Comparison of ENCODE assay signal across 38 mouse cellular contexts in genomic region chr19:7583599-7583998, GRCm38 (mm10). TPM values are rescaled to one million over a fixed set of nuclear protein-coding genes. Genes with fewer than 3 reads are reported as not detected.
DNase-seq lines count a peak whose midpoint lies in the region; ATAC-seq and TF ChIP-seq lines count a peak whose summit lies in the region.
"Had no signal": no experiment of that assay in that cellular context is flagged by ENCODE, and none has a peak within 500 bp of the region (broad histone marks: within the 10 kb centered on the region; RNA-seq: fewer than 3 reads in every experiment).

No protein-coding gene starts in this region.

- peaks cover 12% of the 10 kb centered on the region for H3K36me3 ChIP-seq in heart, adult 2 months (ENCODE audit: control insufficient read depth, insufficient read depth, low read length)
- H3K36me3 ChIP-seq in heart, embryonic 15.5 days: peaks cover 11% of the 10 kb centered on the region; the same call in 1 of the 2 replicates
- peaks cover 27% of the 10 kb centered on the region for H3K36me3 ChIP-seq in E14TG2a.4 (ENCODE audit: insufficient read depth, low read length)
- no peaks in the 10 kb centered on the region for H3K36me3 ChIP-seq in ES-E14 (ENCODE audit: control insufficient read depth, insufficient read depth, low read length, poor library complexity, severe bottlenecking)
- peaks cover 5% of the 10 kb centered on the region; the same call in 1 of the 2 replicates for H3K36me3 ChIP-seq in embryonic facial prominence, embryonic 10.5 days (replicated peaks)
- H3K36me3 ChIP-seq: embryonic facial prominence, embryonic 15.5 days; forebrain, embryonic 12.5 days; G1E; hindbrain, embryonic 12.5 days; intestine, embryonic 15.5 days; midbrain, embryonic 10.5 days; midbrain, embryonic 15.5 days; neural tube, embryonic 15.5 days had no signal

- TF ChIP-seq POLR2A in heart, adult 2 months (IDR thresholded peaks at IDR 0.05; ENCODE audit: insufficient read depth, low read depth, low read length): no peak

- no peak for TF ChIP-seq CTCF in heart, adult 2 months (IDR thresholded peaks at IDR 0.05)
- TF ChIP-seq CTCF in E14TG2a.4 (conservative IDR thresholded peaks at IDR 0.05; ENCODE audit: low read length): no peak

- H3K79me2 ChIP-seq in heart, adult 2 months (replicated peaks; ENCODE audit: control insufficient read depth, insufficient read depth, low read length): no peaks in the 10 kb centered on the region

- H3K27me3 ChIP-seq in heart, adult 2 months (ENCODE audit: control insufficient read depth, insufficient read depth, low read length): no peaks in the 10 kb centered on the region
- no peaks in the 10 kb centered on the region for H3K27me3 ChIP-seq in heart, embryonic 15.5 days
- no peaks in the 10 kb centered on the region for H3K27me3 ChIP-seq in E14TG2a.4 (ENCODE audit: insufficient read depth, low read length)
- no peaks in the 10 kb centered on the region for H3K27me3 ChIP-seq in embryonic facial prominence, embryonic 10.5 days (replicated peaks; ENCODE audit: low read depth, poor library complexity, severe bottlenecking)
- H3K27me3 ChIP-seq: embryonic facial prominence, embryonic 15.5 days; forebrain, embryonic 12.5 days; hindbrain, embryonic 12.5 days; intestine, embryonic 15.5 days; midbrain, embryonic 15.5 days; neural tube, embryonic 15.5 days had no signal

- no peak for TF ChIP-seq EP300 in heart, adult 2 months (IDR thresholded peaks at IDR 0.05; ENCODE audit: insufficient read depth, low read depth, low read length)

- peaks cover 25% of the 10 kb centered on the region for H3K4me1 ChIP-seq in heart, adult 2 months (ENCODE audit: control insufficient read depth, insufficient read depth, low read length)
- H3K4me1 ChIP-seq in heart, embryonic 15.5 days (replicated peaks): peaks cover 19% of the 10 kb centered on the region
- peaks cover 79% of the 10 kb centered on the region for H3K4me1 ChIP-seq in E14TG2a.4 (replicated peaks; ENCODE audit: low read depth, low read length)
- peaks cover 21 to 24% of the 10 kb centered on the region in 2 experiments for H3K4me1 ChIP-seq in ES-E14 (ENCODE audit: control insufficient read depth in 2 of 2, insufficient read depth in 2 of 2, low read length in 2 of 2, poor library complexity in 1 of 2)
- peaks cover 8% of the 10 kb centered on the region for H3K4me1 ChIP-seq in embryonic facial prominence, embryonic 10.5 days
- H3K4me1 ChIP-seq: forebrain, embryonic 12.5 days; hindbrain, embryonic 12.5 days; intestine, embryonic 15.5 days; midbrain, embryonic 10.5 days; midbrain, embryonic 15.5 days; neural tube, embryonic 15.5 days had no signal

- no peak overlapping the region for H3K4me2 ChIP-seq in heart, embryonic 15.5 days
- H3K4me2 ChIP-seq: embryonic facial prominence, embryonic 15.5 days; forebrain, embryonic 12.5 days; hindbrain, embryonic 12.5 days; intestine, embryonic 15.5 days; midbrain, embryonic 15.5 days; neural tube, embryonic 15.5 days had no signal

- no peak overlapping the region for H3K4me3 ChIP-seq in heart, adult 2 months
- no peak overlapping the region for H3K4me3 ChIP-seq in heart, embryonic 15.5 days
- H3K4me3 ChIP-seq in E14TG2a.4 (replicated peaks; ENCODE audit: low read length) (peak overlapping the region; percentile 68), ES-E14 (ENCODE audit: insufficient read depth in 1 of 2, low read depth in 1 of 2, low read length in 2 of 2, poor library complexity in 1 of 2, severe bottlenecking in 1 of 2) (peak overlapping the region in 1 of 2 experiments; percentile 34; a peak in 2 of 4 replicates)
- H3K4me3 ChIP-seq in embryonic facial prominence, embryonic 10.5 days: no peak overlapping the region
- H3K4me3 ChIP-seq: embryonic facial prominence, embryonic 15.5 days; forebrain, embryonic 12.5 days; hindbrain, embryonic 12.5 days; intestine, embryonic 15.5 days; midbrain, embryonic 10.5 days; midbrain, embryonic 15.5 days; neural tube, embryonic 15.5 days had no signal

- DNase-seq in heart, adult 2 months: no peak
- DNase-seq in heart, adult 11 months: no peak
- no peak for DNase-seq in heart, adult 18-20 months
- no peak for DNase-seq in ES-E14 (ENCODE audit: low read depth, low spot score)
- DNase-seq in adrenal gland, postnatal 14 days: no peak
- no peak for DNase-seq in embryonic facial prominence, embryonic 10.5 days (ENCODE audit: low spot score)
- DNase-seq: adrenal gland, postnatal 36 days; cerebellum, adult 2 months; cerebellum, postnatal 14 days; layer of hippocampus, postnatal 36 days; liver; lung, adult 2 months; retina, postnatal 1 day; right cerebral cortex, postnatal 14 days; thymus, postnatal 14 days had no signal

- ATAC-seq in heart, embryonic 15.5 days (replicated peaks; ENCODE audit: insufficient number of reproducible peaks, insufficient read depth, low FRiP score, low read depth): no peak
- ATAC-seq: hindbrain, postnatal 0 days; intestine, embryonic 15.5 days; midbrain, embryonic 15.5 days had no signal

- intact Hi-C loops in heart, adult 2 months (cut with DNase I): loop anchor here (1.0 kb wide), 1 partner anchor 26 kb away; the partner anchor contains the start of gene Pla2g16

- H3K27ac ChIP-seq in heart, adult 2 months: peak overlapping the region; percentile 73
- H3K27ac ChIP-seq in heart, embryonic 15.5 days: peak overlapping the region; percentile 16; the same call in 1 of the 2 replicates
- H3K27ac ChIP-seq in ES-E14 (ENCODE audit: insufficient read depth, low read depth, low read length, poor library complexity, severe bottlenecking): peak overlapping the region; percentile 99
- no peak overlapping the region for H3K27ac ChIP-seq in embryonic facial prominence, embryonic 10.5 days (replicated peaks)
- H3K27ac ChIP-seq: embryonic facial prominence, embryonic 15.5 days; forebrain, embryonic 12.5 days; hindbrain, embryonic 12.5 days; hindbrain, postnatal 0 days; intestine, embryonic 15.5 days; liver, embryonic 14.5 days; midbrain, embryonic 10.5 days; midbrain, embryonic 15.5 days; neural tube, embryonic 15.5 days had no signal

- H3K9ac ChIP-seq in heart, adult 2 months (ENCODE audit: low read depth, low read length): no peak overlapping the region
- H3K9ac ChIP-seq in heart, embryonic 15.5 days: no peak overlapping the region
- peak overlapping the region; percentile 17; the same call in 1 of the 2 replicates for H3K9ac ChIP-seq in ES-E14 (ENCODE audit: insufficient read depth, low read depth, low read length, poor library complexity, severe bottlenecking)
- H3K9ac ChIP-seq: embryonic facial prominence, embryonic 15.5 days; forebrain, embryonic 12.5 days; hindbrain, embryonic 12.5 days; intestine, embryonic 15.5 days; liver, embryonic 14.5 days; midbrain, embryonic 15.5 days; neural tube, embryonic 15.5 days had no signal

- in situ Hi-C loops in ES-E14 (cut with MboI; ENCODE audit: low sequenced_read_pairs in 2 of 2, unreplicated experiment in 2 of 2): no loop called here

- H3K9me3 ChIP-seq in heart, embryonic 15.5 days (replicated peaks): no peaks in the 10 kb centered on the region
- peaks cover 7% of the 10 kb centered on the region for H3K9me3 ChIP-seq in E14TG2a.4 (ENCODE audit: low read length)
- no peaks in the 10 kb centered on the region for H3K9me3 ChIP-seq in ES-E14 (ENCODE audit: control insufficient read depth, insufficient read depth, low read depth, low read length)
- H3K9me3 ChIP-seq in embryonic facial prominence, embryonic 10.5 days: 0 out of 2 replicates have a peak, but pooled peaks cover 5% of the 10 kb centered on the region
- H3K9me3 ChIP-seq: embryonic facial prominence, embryonic 15.5 days; forebrain, embryonic 12.5 days; intestine, embryonic 15.5 days; midbrain, embryonic 10.5 days; midbrain, embryonic 15.5 days; neural tube, embryonic 15.5 days had no signal

- 64% methylated on average over 3 of the region's 3 CpGs for WGBS in heart, adult 2 months
- 82% methylated on average over 3 of the region's 3 CpGs for WGBS in heart, embryonic 15.5 days
- 76% methylated on average over 3 of the region's 3 CpGs for WGBS in embryonic facial prominence, embryonic 10.5 days

TF ChIP-seq in ES-E14, 5 proteins besides CTCF, POLR2A, EP300 and RAD21:
- TF ChIP-seq MAFK (IDR thresholded peaks at IDR 0.05; ENCODE audit: insufficient read depth, low read depth, low read length) (no peak), HCFC1 (IDR thresholded peaks at IDR 0.05; ENCODE audit: borderline replicate concordance, insufficient read depth, low read length) (no peak), CHD2 (IDR thresholded peaks at IDR 0.05; ENCODE audit: low read depth, low read length) (no peak), ZC3H11A (IDR thresholded peaks at IDR 0.05; ENCODE audit: borderline replicate concordance, low read depth, low read length) (no peak), ZNF384 (IDR thresholded peaks at IDR 0.05; ENCODE audit: low read depth, low read length) (no peak)

RNA-seq across cellular contexts. Expression of gene Lgals12, which starts 23.4 kb away (rescaled TPM):
- total RNA-seq in heart, adult 2 months (2021): 1 to 10 TPM in 1 of 2 experiments, under 1 TPM in 1; 0.34 to 1.2 TPM
- polyA plus RNA-seq in heart, adult 2 months (2012; rRNA removed): 1.3 and 4.0 TPM in 2 replicates
- polyA plus RNA-seq in heart, embryonic 15.5 days (2015; fragmentation: Nextera tagmentation; extraction: Ambion mirVana): 0.21 and 0.49 TPM in 2 replicates
- total RNA-seq in heart, adult 18-20 months (2021): 1 to 10 TPM in 1 of 2 experiments, under 1 TPM in 1; 0.35 to 3.4 TPM
- total RNA-seq in ES-E14 (2012; rRNA removed): 0.45 and 0.53 TPM in 2 replicates
- 15.7 and 20.8 TPM in 2 replicates for total RNA-seq in adrenal gland, postnatal 14 days (2021)
- 0.08 and 0.24 TPM in 2 replicates for polyA plus RNA-seq in embryonic facial prominence, embryonic 10.5 days (2016; fragmentation: Nextera tagmentation; extraction: Ambion mirVana)
- total RNA-seq: G1E; megakaryocyte progenitor cell, adult 5-6 weeks had no signal
- polyA plus RNA-seq: G1E; midbrain, embryonic 10.5 days had no signal

RNA-seq across cellular contexts. Expression of gene Pla2g16, which starts 26.3 kb away (rescaled TPM):
- total RNA-seq in heart, adult 2 months (2021): 100 to 1,000 TPM; 104 to 134 TPM
- polyA plus RNA-seq in heart, adult 2 months (2012; rRNA removed): 75.6 and 108 TPM in 2 replicates
- 47.0 and 52.7 TPM in 2 replicates for polyA plus RNA-seq in heart, embryonic 15.5 days (2015; fragmentation: Nextera tagmentation; extraction: Ambion mirVana)
- total RNA-seq in heart, adult 18-20 months (2021): 100 to 1,000 TPM; 122 to 149 TPM
- 8.3 and 10.3 TPM in 2 replicates for total RNA-seq in ES-E14 (2012; rRNA removed)
- total RNA-seq in adrenal gland, postnatal 14 days (2021): 72.9 and 79.7 TPM in 2 replicates
- 6.5 and 7.3 TPM in 2 replicates for polyA plus RNA-seq in embryonic facial prominence, embryonic 10.5 days (2016; fragmentation: Nextera tagmentation; extraction: Ambion mirVana)
- polyA plus RNA-seq: G1E had no signal

RNA-seq across cellular contexts. Expression of gene Hrasls5, which starts 28.7 kb away (rescaled TPM):
- total RNA-seq in heart, adult 2 months (2021): not detected
- polyA plus RNA-seq in heart, adult 2 months (2012; rRNA removed): 0.82 and 0.94 TPM in 2 replicates
- not detected in 2 replicates for polyA plus RNA-seq in heart, embryonic 15.5 days (2015; fragmentation: Nextera tagmentation; extraction: Ambion mirVana)
- total RNA-seq in heart, adult 18-20 months (2021): not detected
- total RNA-seq in ES-E14 (2012; rRNA removed): not detected in 2 replicates
- total RNA-seq in adrenal gland, postnatal 14 days (2021): 0.67 TPM in 1 of 2 replicates, not detected in the other
- not detected in 2 replicates for polyA plus RNA-seq in embryonic facial prominence, embryonic 10.5 days (2016; fragmentation: Nextera tagmentation; extraction: Ambion mirVana)
- total RNA-seq: G1E; gastrocnemius, adult 18-20 months; gastrocnemius, postnatal 4 days; heart, postnatal 14 days; hindbrain, postnatal 0 days; layer of hippocampus, postnatal 36 days; left cerebral cortex, postnatal 10 days; megakaryocyte progenitor cell, adult 5-6 weeks had no signal
- polyA plus RNA-seq: brain, embryonic 14.5 days; forebrain, embryonic 12.5 days; G1E; hindbrain, embryonic 12.5 days; intestine, embryonic 15.5 days; kidney, embryonic 16.5 days; limb, embryonic 11.5 days; midbrain, embryonic 10.5 days; midbrain, embryonic 15.5 days; neural tube, embryonic 15.5 days; small intestine, adult 2 months; stomach, embryonic 14.5 days; urinary bladder, adult 2 months had no signal
